Mouse (Mus musculus) frontal cortex, adult (tissue): Measurements from ENCODE around the gene Olfr659.

Experiments
- ATAC-seq: cut with Nextera tagmentation; 2 replicates; pipeline ENCODE4 v1.9.2; 2017; ENCODE audit warnings: mild to moderate bottlenecking, moderate library complexity, mixed read lengths; ENCODE audit not compliant: low TSS enrichment

The Olfr659 gene

GRCm38 (mm10) chr7:104666453-104666852 lies at the start of gene Olfr659:
Gene Olfr659 (plus strand): TSS chr7:104666753.
- no peak for ATAC-seq

- ATAC-seq, result no peak
Measured at GRCm38 (mm10) chr7:104624494-104624893, 42.1 kb upstream of the Olfr659 start, which contains the start of gene Olfr657. Gene Olfr657 (plus strand): TSS chr7:104624794.

- peak; percentile 72; the same call in 1 of the 2 replicates for ATAC-seq
Measured at GRCm38 (mm10) chr7:104646841-104647482, 19.6 kb upstream of the Olfr659 start, which contains the start of gene Olfr658. Gene Olfr658 (minus strand): TSS chr7:104647305.

- ATAC-seq, result no peak
Measured at GRCm38 (mm10) chr7:104686201-104686600, 19.6 kb downstream of the Olfr659 start, which contains the start of gene Olfr661. Gene Olfr661 (plus strand): TSS chr7:104686501.
